Mouse (Mus musculus): Measurements from ENCODE around the gene Gadd45g.
A peak's percentile ranks its signal among the peaks of the same experiment; 100 is the strongest.

Gene Gadd45g

GRCm38 (mm10) chr13:51846301-51846867, at the start of gene Gadd45g:
Gene Gadd45g, plus strand, starts transcription at chr13:51846678.
- DNase-seq (ENCODE audit: low spot score in 2 of 2): peak; percentile 87 to 94

GRCm38 (mm10) chr13:51797899-51798746, 48.4 kb upstream of the Gadd45g start:
- no peak for DNase-seq (ENCODE audit: low spot score in 2 of 2)

- no peak for DNase-seq (ENCODE audit: low spot score in 2 of 2)
Observed at GRCm38 (mm10) chr13:51799735-51800522, 46.5 kb upstream of the Gadd45g start.

- peak in 1 of 2 experiments; percentile 75 for DNase-seq (ENCODE audit: low spot score in 2 of 2)
Observed at GRCm38 (mm10) chr13:51800921-51801320, 45.6 kb upstream of the Gadd45g start.

GRCm38 (mm10) chr13:51805634-51806033, 40.8 kb upstream of the Gadd45g start:
- no peak for DNase-seq (ENCODE audit: low spot score in 2 of 2)

GRCm38 (mm10) chr13:51806220-51806619, 40.3 kb upstream of the Gadd45g start:
- no peak for DNase-seq (ENCODE audit: low spot score in 2 of 2)

- no peak for DNase-seq (ENCODE audit: low spot score in 2 of 2)
Observed at GRCm38 (mm10) chr13:51808141-51808540, 38.3 kb upstream of the Gadd45g start.

GRCm38 (mm10) chr13:51813621-51814615, 32.6 kb upstream of the Gadd45g start:
- DNase-seq (ENCODE audit: low spot score in 2 of 2): peak in 1 of 2 experiments; percentile 42

GRCm38 (mm10) chr13:51814646-51815045, 31.8 kb upstream of the Gadd45g start:
- no peak for DNase-seq (ENCODE audit: low spot score in 2 of 2)

- DNase-seq (ENCODE audit: low spot score in 2 of 2): peak; percentile 47 to 86
Observed at GRCm38 (mm10) chr13:51815865-51816504, 30.5 kb upstream of the Gadd45g start.

GRCm38 (mm10) chr13:51816559-51817041, 29.9 kb upstream of the Gadd45g start:
- no peak for DNase-seq (ENCODE audit: low spot score in 2 of 2)

GRCm38 (mm10) chr13:51818170-51818943, 28.1 kb upstream of the Gadd45g start:
- no peak for DNase-seq (ENCODE audit: low spot score in 2 of 2)

- no peak for DNase-seq (ENCODE audit: low spot score in 2 of 2)
Observed at GRCm38 (mm10) chr13:51818944-51819326, 27.5 kb upstream of the Gadd45g start.

GRCm38 (mm10) chr13:51819351-51819750, 27.1 kb upstream of the Gadd45g start:
- no peak for DNase-seq (ENCODE audit: low spot score in 2 of 2)

GRCm38 (mm10) chr13:51821988-51822387, 24.5 kb upstream of the Gadd45g start:
- DNase-seq (ENCODE audit: low spot score in 2 of 2): no peak

GRCm38 (mm10) chr13:51823822-51824495, 22.5 kb upstream of the Gadd45g start:
- DNase-seq (ENCODE audit: low spot score in 2 of 2): no peak

- peak in 1 of 2 experiments; percentile 55 for DNase-seq (ENCODE audit: low spot score in 2 of 2)
Observed at GRCm38 (mm10) chr13:51830744-51831450, 15.6 kb upstream of the Gadd45g start.

- no peak for DNase-seq (ENCODE audit: low spot score in 2 of 2)
Observed at GRCm38 (mm10) chr13:51832491-51832890, 14.0 kb upstream of the Gadd45g start.

Measured in spleen, postnatal 10 days (tissue).